Mouse (Mus musculus): ENCODE data around the gene Gm1113.

DNA sequence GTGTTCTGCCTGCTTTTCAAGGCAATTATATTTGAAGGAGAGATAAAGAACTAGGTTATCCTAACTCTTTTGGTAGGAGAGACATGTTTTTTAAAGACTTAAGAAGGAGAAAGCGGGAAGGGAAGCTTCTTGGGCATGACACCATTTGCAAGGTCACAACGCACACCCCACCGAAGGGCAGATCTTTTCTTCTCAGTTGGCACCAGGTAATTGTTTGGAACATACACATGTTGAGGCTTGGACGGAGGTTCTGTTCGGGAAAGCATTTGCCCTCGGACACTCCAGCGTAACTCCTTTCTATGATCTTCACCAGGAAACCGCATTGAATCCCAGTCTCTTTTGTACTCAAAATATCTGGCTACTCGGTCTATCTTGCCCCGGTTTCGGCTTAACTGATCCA is 43.0 kb upstream of the Gm1113 start:
- no peak for TF ChIP-seq POLR2A (IDR thresholded peaks at IDR 0.05; ENCODE audit: borderline replicate concordance, extremely low read depth, insufficient read depth, insufficient read length, poor library complexity, severe bottlenecking)
- TF ChIP-seq CTCF (IDR thresholded peaks at IDR 0.05; ENCODE audit: borderline replicate concordance, extremely low read depth, insufficient read depth, insufficient read length) = no peak
